Mouse (Mus musculus): ENCODE results near the gene Adam1b. TPM values are rescaled to one million over a fixed set of nuclear protein-coding genes. Genes with fewer than 3 reads are reported as not detected.

The Adam1b gene
- polyA plus RNA-seq, 1 experiment = not detected

DNA sequence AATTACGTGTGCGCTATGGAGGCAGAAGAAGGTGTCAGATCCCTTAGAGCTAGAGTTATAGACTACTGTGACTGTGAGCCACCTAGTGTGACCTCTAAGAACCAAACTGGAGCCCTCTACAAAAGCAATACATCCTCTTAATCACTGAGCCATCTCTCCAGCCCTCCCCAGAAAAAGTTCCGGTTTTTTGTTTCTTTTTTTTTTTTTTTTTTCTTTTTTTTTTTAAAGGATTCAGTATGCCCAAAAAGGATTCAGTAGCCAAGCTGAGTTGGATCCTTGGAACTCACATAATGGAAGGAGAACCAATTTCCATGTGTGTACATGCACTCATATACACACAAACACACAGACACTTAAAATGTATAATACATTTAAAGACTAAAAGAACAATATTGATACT is 40.1 kb upstream of the Adam1b start:
- H3K36me3 ChIP-seq (ENCODE audit: control insufficient read depth, insufficient read depth, low read length) = no peaks in the 10 kb centered on the region
- 80% methylated on average over 3 of the region's 3 CpGs for WGBS
- H3K27ac ChIP-seq (ENCODE audit: control insufficient read depth, insufficient read depth, low read length) = no peak overlapping the region
- H3K27me3 ChIP-seq (ENCODE audit: control insufficient read depth, insufficient read depth, low read length) = no peaks in the 10 kb centered on the region
- no peak overlapping the region for H3K4me3 ChIP-seq (ENCODE audit: control insufficient read depth, insufficient read depth, low read length)
- peaks cover 10% of the 10 kb centered on the region for H3K4me1 ChIP-seq (replicated peaks; ENCODE audit: control insufficient read depth, insufficient read depth, low read length)
- no peak for DNase-seq
- TF ChIP-seq POLR2A (IDR thresholded peaks at IDR 0.05; ENCODE audit: control insufficient read depth, extremely low read depth, insufficient read depth, low read length, poor library complexity) (no peak), CTCF (IDR thresholded peaks at IDR 0.05; ENCODE audit: borderline replicate concordance, control insufficient read depth, extremely low read depth, insufficient read depth, low read length, poor library complexity) (no peak)

DNA sequence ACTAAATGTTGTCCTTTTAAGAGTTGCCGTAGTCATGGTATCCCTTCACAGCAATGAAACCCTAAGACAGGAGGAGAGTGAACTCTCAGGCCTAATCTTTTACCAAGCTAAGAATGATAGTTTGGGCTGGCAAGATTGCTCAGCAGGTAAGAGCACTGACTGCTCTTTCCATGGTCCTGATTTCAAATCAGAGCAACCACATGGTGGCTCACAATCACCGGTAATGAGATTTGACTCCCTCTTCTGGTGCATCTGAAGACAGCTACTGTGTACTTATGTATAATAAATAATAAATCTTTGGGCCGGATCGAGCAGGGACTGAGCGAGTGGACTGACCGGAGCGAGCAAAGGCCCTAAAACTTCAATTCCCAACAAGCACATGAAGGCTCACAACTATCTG is 38.0 kb upstream of the Adam1b start:
- peaks cover 16% of the 10 kb centered on the region for H3K36me3 ChIP-seq (ENCODE audit: control insufficient read depth, insufficient read depth, low read length)
- DNase-seq = no peak
- WGBS = 81% methylated on average over 7 of the region's 7 CpGs
- H3K27me3 ChIP-seq (ENCODE audit: control insufficient read depth, insufficient read depth, low read length) = no peaks in the 10 kb centered on the region
- no peak for TF ChIP-seq POLR2A (IDR thresholded peaks at IDR 0.05; ENCODE audit: control insufficient read depth, extremely low read depth, insufficient read depth, low read length, poor library complexity)
- TF ChIP-seq CTCF (IDR thresholded peaks at IDR 0.05; ENCODE audit: borderline replicate concordance, control insufficient read depth, extremely low read depth, insufficient read depth, low read length, poor library complexity) = no peak
- H3K4me3 ChIP-seq (ENCODE audit: control insufficient read depth, insufficient read depth, low read length) = no peak overlapping the region
- peaks cover 10% of the 10 kb centered on the region for H3K4me1 ChIP-seq (replicated peaks; ENCODE audit: control insufficient read depth, insufficient read depth, low read length)
- no peak overlapping the region for H3K27ac ChIP-seq (ENCODE audit: control insufficient read depth, insufficient read depth, low read length)

GRCm38 (mm10) chr5:121540066-121540465 is 36.8 kb upstream of the Adam1b start:
- DNase-seq = no peak
- H3K4me3 ChIP-seq (ENCODE audit: control insufficient read depth, insufficient read depth, low read length) = no peak overlapping the region
- WGBS = 94% methylated on average over 5 of the region's 5 CpGs
- H3K27me3 ChIP-seq (ENCODE audit: control insufficient read depth, insufficient read depth, low read length) = no peaks in the 10 kb centered on the region
- TF ChIP-seq POLR2A (IDR thresholded peaks at IDR 0.05; ENCODE audit: control insufficient read depth, extremely low read depth, insufficient read depth, low read length, poor library complexity) (no peak), CTCF (IDR thresholded peaks at IDR 0.05; ENCODE audit: borderline replicate concordance, control insufficient read depth, extremely low read depth, insufficient read depth, low read length, poor library complexity) (no peak)
- peaks cover 25% of the 10 kb centered on the region for H3K36me3 ChIP-seq (ENCODE audit: control insufficient read depth, insufficient read depth, low read length)
- peaks cover 10% of the 10 kb centered on the region for H3K4me1 ChIP-seq (replicated peaks; ENCODE audit: control insufficient read depth, insufficient read depth, low read length)
- no peak overlapping the region for H3K27ac ChIP-seq (ENCODE audit: control insufficient read depth, insufficient read depth, low read length)

DNA sequence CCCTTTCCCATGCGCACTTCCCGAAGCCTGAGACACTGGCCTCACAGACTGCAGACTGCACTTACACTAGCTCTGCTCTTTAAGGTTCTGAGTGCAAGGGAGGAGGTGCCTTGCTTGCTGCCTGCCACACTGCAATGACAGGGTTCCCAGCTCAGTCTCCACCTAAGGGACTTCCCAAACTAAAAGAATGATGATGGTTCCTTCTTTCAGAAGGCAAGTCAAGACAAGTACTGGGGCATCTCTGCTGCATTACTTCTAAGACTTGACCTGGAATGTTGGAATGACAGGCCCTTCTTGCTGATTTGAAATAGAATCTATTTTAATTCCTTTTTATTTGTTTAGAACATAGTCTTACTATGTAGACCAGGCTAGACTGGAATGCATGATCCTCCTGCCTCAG is 34.4 kb upstream of the Adam1b start:
- no peak overlapping the region for H3K27ac ChIP-seq (ENCODE audit: control insufficient read depth, insufficient read depth, low read length)
- 0 out of 2 replicates have a peak, but pooled peaks cover 2% of the 10 kb centered on the region for H3K4me1 ChIP-seq (replicated peaks; ENCODE audit: control insufficient read depth, insufficient read depth, low read length)
- WGBS = 98% methylated on average over 2 of the region's 2 CpGs
- no peaks in the 10 kb centered on the region for H3K27me3 ChIP-seq (ENCODE audit: control insufficient read depth, insufficient read depth, low read length)
- H3K36me3 ChIP-seq (ENCODE audit: control insufficient read depth, insufficient read depth, low read length) = peaks cover 42% of the 10 kb centered on the region
- H3K4me3 ChIP-seq (ENCODE audit: control insufficient read depth, insufficient read depth, low read length) = no peak overlapping the region
- TF ChIP-seq POLR2A (IDR thresholded peaks at IDR 0.05; ENCODE audit: control insufficient read depth, extremely low read depth, insufficient read depth, low read length, poor library complexity) (no peak), CTCF (IDR thresholded peaks at IDR 0.05; ENCODE audit: borderline replicate concordance, control insufficient read depth, extremely low read depth, insufficient read depth, low read length, poor library complexity) (no peak)
- DNase-seq = no peak

GRCm38 (mm10) chr5:121536921-121537555 is 33.8 kb upstream of the Adam1b start:
- Histone ChIP-seq H3K4me3 (ENCODE audit: control insufficient read depth, insufficient read depth, low read length) (no peak overlapping the region), H3K27me3 (ENCODE audit: control insufficient read depth, insufficient read depth, low read length) (no peaks in the 10 kb centered on the region), H3K4me1 (replicated peaks; ENCODE audit: control insufficient read depth, insufficient read depth, low read length) (no peaks in the 10 kb centered on the region), H3K27ac (ENCODE audit: control insufficient read depth, insufficient read depth, low read length) (no peak overlapping the region), H3K36me3 (ENCODE audit: control insufficient read depth, insufficient read depth, low read length) (peaks cover 42% of the 10 kb centered on the region)
- WGBS = 88% methylated on average over 7 of the region's 7 CpGs
- TF ChIP-seq CTCF (IDR thresholded peaks at IDR 0.05; ENCODE audit: borderline replicate concordance, control insufficient read depth, extremely low read depth, insufficient read depth, low read length, poor library complexity) = no peak
- TF ChIP-seq POLR2A (IDR thresholded peaks at IDR 0.05; ENCODE audit: control insufficient read depth, extremely low read depth, insufficient read depth, low read length, poor library complexity) = no peak
- DNase-seq = no peak

- Histone ChIP-seq H3K4me1 (replicated peaks; ENCODE audit: control insufficient read depth, insufficient read depth, low read length) (no peaks in the 10 kb centered on the region), H3K4me3 (ENCODE audit: control insufficient read depth, insufficient read depth, low read length) (no peak overlapping the region), H3K36me3 (ENCODE audit: control insufficient read depth, insufficient read depth, low read length) (peaks cover 53% of the 10 kb centered on the region), H3K27ac (ENCODE audit: control insufficient read depth, insufficient read depth, low read length) (no peak overlapping the region), H3K27me3 (ENCODE audit: control insufficient read depth, insufficient read depth, low read length) (no peaks in the 10 kb centered on the region)
- TF ChIP-seq CTCF (IDR thresholded peaks at IDR 0.05; ENCODE audit: borderline replicate concordance, control insufficient read depth, extremely low read depth, insufficient read depth, low read length, poor library complexity) = no peak
- no peak for DNase-seq
- 71% methylated on average over 3 of the region's 3 CpGs for WGBS
Observed at GRCm38 (mm10) chr5:121535116-121535515, 31.9 kb upstream of the Adam1b start.

DNA sequence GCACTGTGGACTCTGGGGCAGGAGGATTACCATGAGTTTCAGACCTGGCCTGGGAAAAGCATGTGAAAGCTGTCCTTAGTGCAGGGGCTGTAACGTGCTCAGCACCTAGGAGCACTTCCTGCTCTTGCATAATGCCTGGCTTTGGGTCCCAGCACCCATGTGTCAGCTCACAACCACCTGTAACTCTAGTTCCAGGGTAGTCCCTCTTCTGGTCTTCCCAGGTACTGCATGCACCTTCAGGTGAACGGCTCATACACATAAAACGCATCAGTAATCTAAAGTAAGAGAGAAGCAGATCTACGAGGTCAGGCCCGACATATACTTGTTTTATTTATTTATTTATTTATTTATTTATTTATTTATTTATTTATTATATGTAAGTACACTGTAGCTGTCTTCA is 31.3 kb upstream of the Adam1b start:
- Histone ChIP-seq H3K27ac (ENCODE audit: control insufficient read depth, insufficient read depth, low read length) (no peak overlapping the region), H3K4me3 (ENCODE audit: control insufficient read depth, insufficient read depth, low read length) (no peak overlapping the region), H3K36me3 (ENCODE audit: control insufficient read depth, insufficient read depth, low read length) (peaks cover 59% of the 10 kb centered on the region), H3K27me3 (ENCODE audit: control insufficient read depth, insufficient read depth, low read length) (no peaks in the 10 kb centered on the region), H3K4me1 (replicated peaks; ENCODE audit: control insufficient read depth, insufficient read depth, low read length) (no peaks in the 10 kb centered on the region)
- DNase-seq = peak; percentile 28
- TF ChIP-seq CTCF (IDR thresholded peaks at IDR 0.05; ENCODE audit: borderline replicate concordance, control insufficient read depth, extremely low read depth, insufficient read depth, low read length, poor library complexity) (0 out of 2 replicates have a peak, but pooled peaks have one; percentile 23), POLR2A (IDR thresholded peaks at IDR 0.05; ENCODE audit: control insufficient read depth, extremely low read depth, insufficient read depth, low read length, poor library complexity) (no peak)
- WGBS = 97% methylated on average over 5 of the region's 5 CpGs
